Mouse (Mus musculus): ENCODE data around the gene Gm20518.

Gm20518 gene

DNA sequence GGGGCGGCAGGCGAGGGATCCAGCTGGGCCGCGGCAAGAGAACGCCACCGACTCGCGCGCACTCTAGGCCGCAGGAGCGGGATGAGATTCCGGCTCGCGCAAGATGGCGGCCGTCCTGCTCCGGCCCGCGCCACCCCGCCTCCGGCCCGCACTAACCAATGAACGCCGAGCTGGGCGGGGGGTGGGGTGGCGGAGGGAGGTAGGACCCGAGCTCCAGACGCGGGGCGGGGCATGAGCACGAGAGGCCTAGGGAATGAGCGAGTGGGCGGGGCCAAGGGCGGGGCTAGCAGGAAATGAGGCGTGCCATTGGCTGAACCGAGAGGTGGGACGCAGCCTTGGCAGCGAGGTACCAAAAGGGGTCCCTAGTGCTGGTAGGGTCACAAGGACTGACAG lies at the start of gene Gm20518:
Gene Gm20518 (minus strand): TSS at position 105 of the 393 bp plus-strand sequence.
- peak; percentile 100 for DNase-seq

DNA sequence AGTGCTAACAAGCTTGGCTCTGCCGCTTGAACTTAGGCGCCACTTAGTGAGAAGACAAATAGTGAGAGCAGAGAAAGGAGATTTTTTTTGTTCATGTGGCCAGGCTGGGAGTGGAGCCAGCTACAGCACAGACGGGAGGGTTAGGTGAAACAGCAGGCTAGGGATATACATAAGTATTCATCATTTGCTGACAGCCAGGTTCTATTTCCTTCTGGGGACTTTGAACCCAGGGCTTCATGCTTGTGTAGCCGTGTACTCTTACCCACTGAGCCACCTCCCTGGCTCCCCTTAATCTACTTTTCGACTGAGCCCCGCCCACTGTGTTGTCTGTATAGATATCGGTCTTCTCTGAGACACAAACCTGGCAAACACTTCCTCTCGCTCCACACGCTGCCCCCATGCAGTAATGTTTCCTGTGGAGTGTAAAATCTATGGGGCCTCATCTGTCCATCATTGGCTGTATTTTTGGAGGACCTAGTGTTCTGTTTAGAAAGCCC lies 47.8 kb upstream of the Gm20518 start:
- DNase-seq: peak in 1 of 2 experiments; percentile 12

DNA sequence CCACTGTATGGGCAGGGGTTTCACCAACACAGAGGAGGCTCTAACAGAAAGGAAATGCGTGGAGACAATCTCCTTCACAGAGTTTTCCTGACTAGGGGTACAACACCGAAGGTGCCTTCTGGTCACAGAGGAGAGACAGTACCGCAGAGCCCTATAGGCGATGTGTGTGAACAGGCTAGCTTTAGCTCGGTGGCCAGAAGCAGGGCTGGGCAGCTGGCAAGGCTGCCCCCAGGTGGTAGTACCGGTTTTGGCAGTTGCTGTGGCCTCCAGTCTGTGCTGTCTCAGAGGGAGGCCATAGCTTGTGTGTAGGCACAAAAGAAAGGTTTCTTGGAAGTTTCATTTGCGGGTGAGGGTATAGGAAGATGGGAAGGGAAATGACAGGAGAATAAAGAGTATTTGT lies 47.4 kb upstream of the Gm20518 start:
- DNase-seq: peak; percentile 79 to 83

DNA sequence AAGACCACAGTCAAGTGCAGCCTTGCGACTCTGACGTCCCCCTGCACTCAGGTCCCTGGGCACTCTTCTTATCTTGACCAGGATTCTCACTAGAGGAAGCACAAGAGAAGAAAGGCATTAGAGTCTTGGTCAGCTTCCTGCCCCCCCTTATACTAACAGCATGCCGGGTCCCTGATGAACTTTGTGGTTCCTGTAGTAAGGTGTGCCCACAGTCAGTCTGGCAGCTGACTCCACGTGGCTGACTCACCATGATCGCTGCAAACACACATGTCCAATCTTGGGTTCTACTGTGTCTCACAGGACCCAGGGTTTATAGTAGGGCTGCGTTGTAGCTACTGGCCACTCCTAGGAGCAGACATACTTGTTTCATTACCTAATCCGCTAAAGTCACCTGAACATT lies 46.7 kb upstream of the Gm20518 start:
- DNase-seq: no peak

DNA sequence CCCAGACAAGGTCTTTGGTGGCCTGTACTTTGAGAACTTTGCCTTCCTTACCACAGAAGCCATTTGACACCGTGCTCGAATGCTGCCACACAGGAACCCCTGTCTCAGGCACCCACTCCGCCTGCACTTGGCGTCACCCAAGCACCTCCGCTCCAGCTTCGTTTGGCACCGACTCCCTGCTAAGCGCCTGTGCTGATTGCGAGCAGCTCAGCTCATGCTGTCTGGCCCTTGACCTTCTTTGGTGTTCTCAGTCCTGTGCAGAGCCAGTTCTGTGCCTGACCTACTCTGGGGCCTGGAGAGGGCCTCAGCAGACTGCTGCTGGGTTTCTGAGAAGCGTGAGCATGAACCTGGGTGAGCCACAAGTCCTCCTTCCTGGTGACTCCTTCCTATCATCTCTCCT lies 45.3 kb upstream of the Gm20518 start:
- DNase-seq: no peak

DNA sequence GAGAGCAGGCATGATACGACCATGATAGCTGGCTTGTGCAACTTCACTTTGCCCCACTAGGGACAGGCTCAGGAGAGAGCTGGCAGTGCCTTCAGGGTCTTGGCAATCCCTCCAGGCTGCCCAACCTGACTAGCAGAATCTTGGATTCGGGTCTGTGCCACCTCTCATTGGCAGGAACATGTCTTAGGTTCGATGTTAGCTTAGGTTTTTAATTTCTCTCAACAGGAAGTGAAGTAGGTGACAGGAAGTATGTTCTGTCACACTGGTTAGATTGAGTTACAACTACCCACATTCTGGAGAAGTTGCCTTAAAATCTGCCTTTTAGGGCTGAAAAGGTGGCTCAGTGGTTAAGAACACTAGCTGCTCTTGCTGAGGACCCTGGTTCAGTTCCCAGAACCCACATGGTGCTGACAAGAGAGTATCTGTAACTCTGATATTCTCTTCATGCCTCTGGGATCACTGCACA lies 43.0 kb upstream of the Gm20518 start:
- DNase-seq: no peak

DNA sequence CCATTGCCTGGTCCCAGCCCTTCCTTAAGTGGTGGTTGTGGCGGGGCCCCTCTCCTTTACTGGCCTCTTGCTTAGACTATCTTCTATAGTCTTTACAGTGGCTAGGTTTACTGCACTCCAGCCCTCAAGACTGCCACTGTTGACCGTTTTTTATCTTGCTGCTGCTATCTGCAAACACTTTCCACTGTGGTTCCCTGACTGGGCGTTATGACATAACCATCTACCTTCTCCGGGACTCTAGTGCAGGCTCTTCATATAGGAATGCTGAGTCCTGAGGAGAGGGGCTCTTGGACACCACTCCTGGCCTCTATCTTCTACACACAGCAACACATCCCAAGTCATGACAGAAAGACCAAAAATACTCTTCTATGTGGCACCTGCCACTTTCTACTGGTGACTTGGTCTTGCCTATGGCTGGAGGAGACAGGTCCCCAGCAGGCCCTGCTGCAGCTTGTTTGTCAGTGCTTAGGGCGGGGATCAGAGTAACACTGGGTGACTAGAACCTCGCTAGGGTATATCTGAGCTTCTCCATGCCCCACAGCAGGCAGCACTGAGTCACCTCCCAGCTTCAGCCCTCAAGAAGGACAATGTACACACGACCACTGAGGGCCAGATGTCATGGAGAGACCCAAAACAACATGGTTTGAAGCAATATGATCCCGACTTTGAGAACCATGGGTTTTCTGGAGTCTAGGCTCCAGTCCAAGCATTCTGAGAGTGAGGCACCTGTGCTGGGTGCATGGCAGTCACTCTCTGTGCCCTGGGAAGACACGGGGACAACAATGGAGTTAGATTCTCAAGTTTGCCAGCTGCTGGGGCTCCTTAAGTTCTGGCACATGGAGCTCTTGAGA lies 42.3 kb upstream of the Gm20518 start:
- no peak for DNase-seq

DNA sequence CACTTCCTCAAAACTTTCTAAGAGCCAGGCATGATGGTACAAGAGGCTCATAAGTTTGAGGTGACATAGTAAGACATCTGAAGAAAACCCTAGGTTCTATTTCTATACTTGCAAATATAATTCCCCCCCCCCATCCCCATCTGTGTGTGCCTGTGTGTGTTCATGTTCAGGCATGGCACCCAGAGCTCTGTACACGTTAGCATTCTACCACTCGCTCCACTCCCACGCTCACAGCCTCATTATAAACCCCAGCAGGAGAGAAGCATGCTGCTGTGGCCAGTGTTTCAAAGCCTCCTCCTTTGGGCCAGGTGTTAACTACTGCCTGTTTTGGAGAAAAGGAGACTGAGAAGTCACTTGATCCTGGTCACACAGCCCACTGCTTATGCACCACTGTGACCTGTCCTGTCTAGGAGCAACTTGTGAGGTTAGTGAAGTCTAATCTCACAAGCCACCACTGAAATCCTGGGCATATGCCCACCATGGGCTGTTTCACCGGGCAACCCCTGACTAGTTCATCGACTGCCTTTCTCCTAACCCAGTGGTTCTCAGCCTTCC lies 40.5 kb upstream of the Gm20518 start:
- DNase-seq: no peak

DNA sequence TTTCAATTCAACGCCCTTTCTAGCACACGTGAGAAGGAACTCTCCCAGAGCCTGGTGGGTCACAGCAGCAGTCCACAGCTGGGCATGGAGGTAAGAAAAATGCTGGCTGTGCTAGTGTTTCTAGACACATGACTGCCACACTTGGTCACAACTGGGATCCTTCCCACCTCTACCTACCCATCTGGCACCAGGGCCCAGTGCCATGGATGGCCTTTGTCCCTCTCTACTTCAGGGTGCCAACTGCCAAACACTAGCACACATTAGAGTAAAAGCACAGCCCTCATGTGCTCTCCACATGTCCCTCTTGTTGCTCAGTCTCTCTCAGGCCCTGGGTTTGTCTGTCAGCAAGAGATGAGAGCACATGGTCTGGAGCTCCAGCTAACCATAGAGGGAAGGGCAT lies 38.2 kb upstream of the Gm20518 start:
- DNase-seq: no peak

DNA sequence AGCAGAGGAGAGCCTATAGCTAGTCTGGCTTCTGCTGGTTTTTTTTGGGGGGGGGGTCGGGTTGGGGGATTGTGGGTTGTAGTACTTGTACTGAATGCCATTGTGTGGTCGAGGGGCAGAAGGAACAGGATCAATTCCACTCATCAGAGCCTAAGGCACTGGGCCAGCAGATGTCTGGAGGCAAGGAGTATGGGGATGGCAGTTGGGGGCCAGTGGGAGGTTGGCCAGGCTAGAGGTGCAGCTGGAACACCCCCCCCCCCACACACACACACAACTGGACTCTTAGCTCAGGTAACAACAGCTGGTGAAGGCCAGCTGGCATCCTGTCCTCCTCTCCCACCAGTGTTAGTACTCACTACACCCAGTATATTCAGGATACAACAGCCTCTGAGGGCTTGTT lies 37.7 kb upstream of the Gm20518 start:
- no peak for DNase-seq

DNA sequence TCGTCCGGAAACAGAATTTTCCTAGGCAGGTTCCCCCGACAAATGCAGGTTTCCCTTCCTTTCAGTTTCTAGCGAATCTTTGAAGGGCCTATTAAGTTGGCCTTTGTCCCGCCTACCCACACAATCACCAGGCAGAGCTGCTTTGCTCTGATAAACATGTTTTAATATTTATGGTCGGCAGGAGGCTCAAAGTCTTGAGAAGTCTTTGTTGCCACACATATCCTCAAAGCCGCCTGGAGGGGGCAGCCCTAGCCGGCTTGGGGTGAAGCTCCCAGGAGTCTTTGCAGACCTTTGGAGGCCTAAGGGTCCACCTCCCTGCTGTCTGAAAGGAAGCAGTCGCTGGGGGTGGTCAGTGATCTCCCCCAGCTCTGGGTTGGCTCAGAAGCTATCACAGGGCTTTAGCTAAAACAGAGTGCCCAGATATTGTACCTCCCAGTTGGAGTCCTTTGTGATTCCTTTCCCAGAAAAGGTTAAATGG lies 37.2 kb upstream of the Gm20518 start:
- peak; percentile 74 to 89 for DNase-seq

DNA sequence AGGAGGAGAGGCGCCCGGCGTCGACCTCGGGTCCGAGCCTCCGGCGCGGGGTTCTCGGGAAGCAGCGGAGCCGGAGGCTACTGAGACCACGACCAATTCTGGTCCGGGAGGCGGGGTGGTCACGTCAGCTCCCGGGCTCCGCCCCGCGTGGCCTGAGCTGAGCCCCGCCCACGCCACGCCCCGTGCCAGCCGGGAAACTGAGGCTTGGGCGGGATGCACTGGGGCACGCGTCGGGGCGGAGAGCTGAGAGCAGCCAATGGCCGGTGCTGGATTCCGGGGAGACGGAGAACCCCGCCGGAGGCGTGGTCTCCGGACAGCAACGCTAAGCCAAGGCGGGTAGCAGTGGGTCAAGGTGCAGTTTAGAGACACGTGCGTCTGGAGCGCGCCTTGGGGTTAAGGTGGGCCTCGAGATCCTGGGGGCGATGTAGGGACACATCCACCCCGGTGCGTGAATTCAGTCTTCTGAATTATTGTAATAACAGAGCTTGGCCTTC lies 36.7 kb upstream of the Gm20518 start, which contains the start of gene Slc25a1:
Gene Slc25a1 (minus strand): TSS at position 133 of the 494 bp plus-strand sequence.
- DNase-seq: peak; percentile 81 to 89

DNA sequence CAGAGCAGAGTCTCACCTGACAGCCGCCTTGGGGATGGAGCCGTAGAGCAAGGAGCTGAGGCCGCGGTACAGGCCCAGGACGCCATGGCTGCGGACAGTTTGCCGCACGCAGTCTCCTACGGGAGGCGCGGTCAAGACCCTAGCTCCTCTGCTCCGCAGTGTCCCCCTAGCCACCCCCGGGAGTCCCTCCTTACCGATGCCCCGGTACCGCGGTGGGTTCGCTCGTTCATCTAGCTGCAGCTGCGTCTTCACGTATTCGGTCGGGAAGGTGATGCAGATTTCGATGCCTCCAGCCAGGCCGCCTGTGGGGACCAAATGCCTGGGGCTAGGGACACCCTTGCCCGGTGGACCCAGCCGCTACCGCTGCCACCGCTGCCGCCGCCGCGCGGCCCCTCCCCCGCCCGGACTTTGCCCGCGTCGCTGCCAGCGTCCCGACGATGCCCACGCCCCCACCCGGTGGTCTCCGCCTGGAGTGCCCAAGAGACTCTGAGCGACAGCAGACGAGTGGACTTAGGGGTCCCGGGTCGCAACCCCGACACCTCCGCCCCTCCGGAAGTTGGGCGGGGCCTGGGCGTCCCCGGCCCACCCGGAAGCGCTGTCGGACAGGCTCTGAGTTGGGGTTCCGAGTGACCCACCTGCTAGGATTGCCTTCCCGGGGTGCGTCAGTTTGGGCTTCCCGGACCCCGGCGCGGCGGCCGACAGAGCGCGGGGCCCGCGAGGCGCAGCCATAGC lies 36.0 kb upstream of the Gm20518 start:
- DNase-seq: peak; percentile 58 to 77

DNA sequence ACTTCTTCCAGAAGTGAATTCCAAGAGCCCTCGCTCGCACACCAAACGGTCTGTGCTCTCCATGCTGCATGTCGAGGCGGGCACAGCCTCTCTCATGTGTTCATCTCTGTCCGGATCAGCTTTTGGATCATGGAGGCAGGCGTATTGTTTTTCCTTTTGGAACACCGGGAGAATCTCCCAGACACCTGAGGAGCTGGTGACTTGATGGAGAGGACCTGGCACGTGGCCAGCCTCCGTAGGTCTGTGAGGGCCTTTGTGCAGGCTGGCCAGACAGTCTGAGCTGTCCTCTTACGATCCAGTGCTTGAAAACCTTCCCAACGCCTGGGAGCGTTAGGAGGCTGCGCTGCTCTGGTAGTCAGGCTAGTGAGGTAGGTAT lies 30.7 kb upstream of the Gm20518 start:
- peak in 1 of 2 experiments; percentile 68 for DNase-seq

DNA sequence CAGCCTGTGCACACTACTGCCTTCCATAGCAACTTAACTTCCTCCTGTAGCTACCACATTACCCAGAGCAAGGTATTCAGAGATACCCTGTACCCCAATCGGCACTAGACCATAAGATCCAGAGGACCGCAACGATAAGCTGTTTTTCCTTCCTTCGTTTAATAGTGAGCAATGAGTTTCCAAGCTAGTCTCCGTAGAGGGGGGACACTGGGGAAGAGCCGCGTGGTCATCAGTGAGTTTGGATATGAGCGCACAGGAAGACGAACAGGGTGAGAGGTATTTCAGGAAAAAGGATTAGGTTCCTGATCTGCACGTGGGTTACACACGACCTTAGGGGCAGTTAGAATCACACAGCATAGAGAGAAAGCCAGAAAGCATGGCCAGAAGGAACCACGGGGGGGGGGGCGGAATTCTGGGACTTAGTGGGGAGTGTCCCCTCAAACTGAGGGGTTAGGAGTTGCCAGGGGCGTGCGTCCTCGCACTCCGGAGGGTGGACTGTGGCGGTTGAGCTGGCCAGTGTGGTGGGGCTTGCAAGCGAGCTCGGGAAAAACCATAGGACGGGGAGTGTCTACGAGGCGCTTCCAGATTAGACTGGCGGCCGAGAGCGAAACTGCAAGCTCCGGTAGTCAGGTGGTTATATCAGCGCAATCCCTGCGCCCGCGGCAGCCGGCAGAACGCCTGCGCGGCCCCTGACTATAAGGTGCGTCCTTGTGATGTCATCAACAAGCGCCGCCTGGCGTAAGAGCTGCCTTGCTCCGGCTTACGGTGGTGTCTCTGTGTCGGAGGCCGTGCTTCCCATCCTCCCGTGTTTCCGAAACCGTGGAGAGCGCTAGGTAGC lies 30.1 kb upstream of the Gm20518 start:
- DNase-seq: peak; percentile 98

DNA sequence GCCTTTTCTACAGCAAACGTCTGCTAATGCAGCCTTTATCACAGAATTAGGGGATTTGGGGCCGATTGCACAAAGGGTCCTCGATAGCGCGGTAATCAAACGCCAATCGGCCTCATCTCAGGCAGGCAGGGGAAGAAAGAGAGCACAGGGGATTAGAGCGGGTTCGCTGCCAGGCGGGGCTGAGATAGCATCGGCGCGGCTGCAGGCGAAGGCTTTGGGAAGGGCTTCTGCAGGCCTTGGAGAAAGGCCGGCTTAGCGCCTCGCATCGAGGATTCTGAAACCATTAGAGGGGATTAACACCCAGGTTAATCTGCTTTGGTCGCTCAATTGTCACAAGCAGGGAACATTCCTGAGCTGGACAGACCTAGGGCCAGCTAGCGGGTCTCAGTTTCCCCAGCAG lies 29.1 kb upstream of the Gm20518 start:
- DNase-seq: no peak

DNA sequence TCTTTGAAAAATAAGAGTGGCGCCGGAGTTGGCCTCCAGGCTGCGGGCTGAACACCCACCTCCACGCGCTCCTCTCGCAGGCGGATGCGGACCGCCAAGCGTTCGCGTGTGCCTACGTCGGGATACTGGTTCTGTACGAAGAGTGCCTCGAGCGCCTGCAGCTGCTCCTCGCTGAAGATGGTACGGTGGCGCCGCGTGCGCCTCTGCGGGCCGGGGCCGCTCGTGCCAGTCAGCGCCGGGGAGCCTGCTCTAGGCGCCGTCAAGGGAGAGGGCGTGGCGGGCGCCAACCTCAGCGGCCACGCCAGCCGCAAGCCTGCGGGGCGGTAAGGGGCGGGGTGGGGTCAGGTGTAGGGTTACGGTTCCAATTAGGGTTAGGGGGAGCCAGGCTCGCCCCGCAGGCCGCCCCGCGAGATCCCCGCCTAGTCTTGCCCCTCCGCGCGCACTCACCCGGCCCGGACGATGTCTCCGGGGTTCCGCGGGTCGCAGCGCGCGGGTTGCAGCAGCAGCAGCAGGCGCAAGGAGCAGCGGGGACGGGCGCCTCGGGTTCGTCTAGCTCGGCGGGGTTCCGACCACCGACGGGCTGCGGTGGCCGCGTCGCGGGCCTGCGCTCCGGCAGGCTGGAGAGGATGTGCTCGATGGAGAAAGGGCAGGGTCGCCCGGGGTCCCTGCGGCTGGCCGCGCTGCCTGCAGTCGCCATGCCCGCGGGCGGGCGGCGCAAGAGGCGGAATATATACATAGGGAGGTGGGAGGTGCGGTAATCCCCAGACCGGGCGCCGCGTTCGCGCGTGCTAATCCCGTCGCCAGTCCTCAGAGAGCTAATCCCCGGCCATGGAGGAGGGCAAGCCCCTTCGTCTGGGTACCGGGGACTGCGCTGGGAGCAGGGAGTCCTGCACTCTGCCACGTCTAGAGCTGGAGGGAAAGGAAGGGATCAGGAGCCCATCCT lies 23.1 kb upstream of the Gm20518 start, which contains the start of gene Gsc2:
Gene Gsc2 (minus strand): TSS at position 753 of the 943 bp plus-strand sequence.
- DNase-seq: peak in 1 of 2 experiments; percentile 20

DNA sequence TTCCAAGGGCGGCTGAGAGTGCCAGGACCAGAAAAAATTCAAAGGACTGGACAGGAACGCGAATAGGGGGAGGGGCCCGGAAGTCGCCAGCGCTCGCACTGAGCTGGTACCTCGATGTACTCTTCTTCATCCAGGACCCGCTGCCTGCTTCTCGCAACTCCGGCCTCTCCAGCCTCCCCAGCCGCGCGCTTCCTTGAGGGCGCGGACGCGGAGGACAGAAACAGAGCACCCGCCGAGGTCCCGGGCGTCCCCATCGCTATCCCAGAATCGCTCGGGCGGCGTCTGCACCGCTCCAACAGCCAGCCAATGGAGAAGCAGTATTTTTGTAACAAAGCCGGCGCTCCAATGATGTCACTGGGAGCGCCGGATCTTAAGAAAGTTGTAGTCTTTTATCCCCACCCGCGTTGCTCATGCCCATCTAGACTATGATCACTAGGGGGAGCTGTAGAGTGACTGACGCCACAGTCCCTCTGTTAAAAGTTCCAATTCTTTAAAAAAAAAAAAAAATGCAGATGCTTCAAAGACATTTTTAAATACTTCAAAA lies 19.7 kb upstream of the Gm20518 start, which contains the start of gene Ess2:
Gene Ess2 (minus strand): TSS at position 297 of the 544 bp plus-strand sequence.
- peak; percentile 90 to 96 for DNase-seq

DNA sequence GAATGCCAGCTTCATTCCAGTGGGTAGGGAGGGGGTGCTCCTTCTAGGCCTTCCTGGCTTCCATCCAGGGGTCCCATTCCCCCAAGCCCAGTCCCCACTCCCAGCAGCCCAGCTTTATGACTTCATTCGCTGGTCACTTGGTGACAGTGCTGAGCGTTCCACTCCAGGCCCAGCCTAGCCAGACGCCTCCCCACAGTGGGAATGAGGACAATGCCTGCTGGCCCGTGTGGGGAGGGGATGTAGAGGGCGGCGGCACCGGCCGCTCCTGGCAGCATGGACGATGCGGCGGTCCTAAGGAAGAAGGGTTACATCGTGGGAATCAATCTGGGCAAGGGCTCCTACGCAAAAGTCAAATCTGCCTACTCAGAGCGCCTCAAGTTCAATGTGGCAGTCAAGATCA lies 7.0 kb upstream of the Gm20518 start, which contains the start of the genes Dgcr2 and Tssk2:
Gene Dgcr2 (minus strand): TSS at position 101 of the 400 bp plus-strand sequence.
Gene Tssk2 (plus strand): TSS at position 176 of the 400 bp plus-strand sequence.
- DNase-seq: peak in 1 of 2 experiments; percentile 28

DNA sequence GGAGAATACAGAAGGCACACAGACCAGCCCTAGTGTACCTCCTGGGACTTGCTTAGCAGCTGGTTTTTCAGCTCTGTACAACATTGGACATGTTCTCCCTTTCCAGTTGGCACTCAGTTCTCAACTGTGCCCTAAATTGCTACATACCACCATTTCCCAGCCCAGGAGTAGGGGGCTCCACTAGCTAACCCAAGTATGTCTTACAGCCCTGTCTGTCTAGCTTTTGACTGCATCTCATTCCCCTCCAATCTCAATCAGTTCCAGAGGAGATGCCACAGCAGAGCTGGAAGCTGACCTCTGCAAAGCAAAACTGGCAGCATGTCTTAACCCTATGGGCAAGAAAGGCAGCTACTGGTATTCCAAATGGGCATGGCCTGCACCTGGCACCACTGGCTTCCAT lies 4.6 kb upstream of the Gm20518 start:
- DNase-seq: peak in 1 of 2 experiments; percentile 7

All from kidney, postnatal 25 days (tissue).